Mouse (Mus musculus): ENCODE data around the gene Nfkb1. TPM values are rescaled to one million over a fixed set of nuclear protein-coding genes. Genes with fewer than 3 reads are reported as not detected.

The Nfkb1 gene
- total and polyA plus RNA-seq, 3 experiments = 271 to 369 (median 346) TPM

GRCm38 (mm10) chr3:135607660-135608473, 83.5 kb downstream of the Nfkb1 start (continued):
- peak; percentile 81; the same call in 1 of the 2 replicates for TF ChIP-seq MAZ (IDR thresholded peaks at IDR 0.05; ENCODE audit: low read depth, low read length)
- TF ChIP-seq HCFC1 (IDR thresholded peaks at IDR 0.05; ENCODE audit: low read depth, low read length) = peak; percentile 27; the same call in 1 of the 2 replicates
- peak; percentile 85 for TF ChIP-seq ELF1 (IDR thresholded peaks at IDR 0.05; ENCODE audit: low read depth, low read length)
- TF ChIP-seq BHLHE40 (IDR thresholded peaks at IDR 0.05; ENCODE audit: low read depth, low read length) = peak; percentile 42; the same call in 1 of the 2 replicates
- peak; percentile 17; the same call in 1 of the 2 replicates for TF ChIP-seq SMC3 (IDR thresholded peaks at IDR 0.05; ENCODE audit: low read depth, low read length)
- no peak; the same call in 1 of the 2 replicates for TF ChIP-seq TCF12 (IDR thresholded peaks at IDR 0.05; ENCODE audit: low read depth, low read length)
- TF ChIP-seq CHD2 (IDR thresholded peaks at IDR 0.05; ENCODE audit: low read length) = peak; percentile 70
- peak; percentile 50; the same call in 1 of the 2 replicates for TF ChIP-seq ETS1 (conservative IDR thresholded peaks at IDR 0.05; ENCODE audit: low read depth, low read length)
- no peak for TF ChIP-seq ZC3H11A (IDR thresholded peaks at IDR 0.05; ENCODE audit: low read depth, low read length)
- peak; percentile 89 for TF ChIP-seq IRF4 (IDR thresholded peaks at IDR 0.05; ENCODE audit: low read depth, low read length)
- 0 out of 2 replicates have a peak, but pooled peaks have one; percentile 41 for TF ChIP-seq TBP (conservative IDR thresholded peaks at IDR 0.05; ENCODE audit: low read depth, low read length)
- TF ChIP-seq NELFE (IDR thresholded peaks at IDR 0.05; ENCODE audit: low read depth, low read length) = no peak

GRCm38 (mm10) chr3:135607021-135607420, 84.3 kb downstream of the Nfkb1 start:
- dilution Hi-C loops (cut with MboI; ENCODE audit: extremely low pct_ligation_motif_present, extremely low pct_unique_long_range_greater_than_20kb, low sequenced_read_pairs) (no loop called here), in situ Hi-C loops (cut with MboI; ENCODE audit: low pct_ligation_motif_present, low pct_unique_long_range_greater_than_20kb, low sequenced_read_pairs) (loop anchor here (10.0 kb wide), 1 partner anchor 118 kb away; no protein-coding TSS in a partner anchor)
- TF ChIP-seq USF1 (IDR thresholded peaks at IDR 0.05; ENCODE audit: low read depth, low read length) (no peak), MAX (IDR thresholded peaks at IDR 0.05; ENCODE audit: low read length) (no peak), HCFC1 (IDR thresholded peaks at IDR 0.05; ENCODE audit: low read depth, low read length) (no peak), MAFK (IDR thresholded peaks at IDR 0.05; ENCODE audit: insufficient replicate concordance, low read length) (0 out of 2 replicates have a peak, but pooled peaks have one; percentile 7), CTCF (conservative IDR thresholded peaks at IDR 0.05 in 1 of 2, IDR thresholded peaks at IDR 0.05 in 1 of 2; ENCODE audit: low read depth in 2 of 2, low read length in 2 of 2) (no peak), UBTF (IDR thresholded peaks at IDR 0.05; ENCODE audit: low read depth, low read length) (no peak)
- Histone ChIP-seq H3K27ac (ENCODE audit: insufficient read depth, low read depth) (peak overlapping the region; percentile 50), H3K4me3 (replicated peaks in 1 of 3; ENCODE audit: low read depth in 2 of 3, low read length in 2 of 3, poor library complexity in 1 of 3) (peak overlapping the region in 1 of 3 experiments; percentile 23), H3K36me3 (replicated peaks in 1 of 2; ENCODE audit: control insufficient read depth in 1 of 2, insufficient read depth in 1 of 2, low read length in 1 of 2) (peaks cover 78 to 89% of the 10 kb centered on the region in 2 experiments), H3K27me3 (replicated peaks) (no peaks in the 10 kb centered on the region), H3K4me2 (ENCODE audit: insufficient read depth, low read depth, poor library complexity, severe bottlenecking) (peak overlapping the region; percentile 84; the same call in 1 of the 2 replicates), H3K9ac (ENCODE audit: insufficient read depth, low read depth) (no peak overlapping the region), H3K9me3 (replicated peaks; ENCODE audit: low read length) (no peaks in the 10 kb centered on the region), H3K4me1 (ENCODE audit: control insufficient read depth in 1 of 2, insufficient read depth in 2 of 2) (peaks cover 22 to 74% of the 10 kb centered on the region in 2 experiments), H3K79me2 (replicated peaks; ENCODE audit: control insufficient read depth, extremely low read depth, insufficient read depth, poor library complexity, severe bottlenecking) (peaks cover 5% of the 10 kb centered on the region; the same call in 1 of the 2 replicates)
- DNase-seq (ENCODE audit: extremely low read depth) = no peak

All from CH12.LX (cell line).